Mouse (Mus musculus): ENCODE measurements around the gene Smpd4. TPM values are rescaled to one million over a fixed set of nuclear protein-coding genes. Genes with fewer than 3 reads are reported as not detected.
A peak's percentile ranks its signal among the peaks of the same experiment; 100 is the strongest.

The Smpd4 gene
- total and polyA plus RNA-seq, 2 experiments from 2014 or later: 23.8 to 67.4 TPM

DNA sequence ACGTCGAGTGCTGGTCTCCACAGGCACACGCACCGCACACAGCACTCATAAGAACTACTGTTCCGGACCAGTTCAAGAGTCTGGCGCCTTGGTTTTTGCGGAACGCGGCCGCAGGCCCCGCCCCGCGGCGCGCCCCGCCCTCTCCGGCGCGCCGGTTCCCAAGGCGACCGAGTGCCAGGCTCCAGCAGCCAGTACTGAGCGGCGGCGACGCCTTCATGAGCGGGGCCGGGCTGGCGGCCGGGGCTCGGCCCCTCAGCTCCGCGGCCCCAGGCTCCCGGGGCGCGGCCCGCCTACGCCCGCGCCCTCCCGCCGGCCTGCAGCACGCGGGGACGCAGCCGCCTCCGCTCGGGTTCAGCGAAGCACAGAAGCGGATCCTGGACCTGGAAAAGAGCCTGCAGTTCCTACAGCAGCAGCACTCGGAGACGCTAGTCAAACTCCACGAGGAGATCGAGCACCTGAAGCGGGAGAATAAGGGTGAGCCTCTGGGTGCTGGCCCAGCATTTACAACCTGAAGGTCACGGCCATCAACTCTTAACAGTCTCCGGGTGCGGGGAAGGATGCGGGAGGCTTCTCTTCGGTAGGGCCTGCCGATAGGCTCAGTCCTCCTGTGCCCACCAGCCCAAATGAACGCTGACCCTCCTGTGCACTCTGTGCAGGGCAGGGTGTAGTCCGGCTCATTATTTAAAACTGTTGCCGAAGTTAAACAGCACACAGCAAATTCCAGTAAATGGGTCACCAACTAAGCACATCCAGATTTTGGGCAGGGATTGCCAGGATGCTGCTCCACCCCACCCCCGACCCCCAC is 27.4 kb downstream of the Smpd4 start, which contains the start of gene Ccdc74a:
Gene Ccdc74a (plus strand): TSS at position 161 of the 805 bp plus-strand sequence.
- 1% methylated on average over 65 of the region's 65 CpGs for WGBS
- DNase-seq (ENCODE audit: low spot score): peak; percentile 91
- Histone ChIP-seq H3K27ac (peak within 1 kb of the TSS; percentile 66), H3K9me3 (ENCODE audit: low read length) (no peaks in the 10 kb centered on the region), H3K4me2 (ENCODE audit: low read depth, low read length) (peak within 1 kb of the TSS; percentile 85), H3K4me1 (ENCODE audit: insufficient read depth, low read length) (peaks cover 5% of the 10 kb centered on the region; the same call in 1 of the 2 replicates), H3K36me3 (ENCODE audit: insufficient read depth, low read length) (peaks cover 26% of the 10 kb centered on the region), H3K4me3 (ENCODE audit: low read length) (peak within 1 kb of the TSS; percentile 62), H3K27me3 (ENCODE audit: insufficient read depth, low read length) (no peaks in the 10 kb centered on the region), H3K9ac (replicated peaks; ENCODE audit: low read length) (peak within 1 kb of the TSS; percentile 59)
- no peak for TF ChIP-seq CTCF (IDR thresholded peaks at IDR 0.05; ENCODE audit: low read depth)
- peak; percentile 92 for ATAC-seq

GRCm38 (mm10) chr16:17647156-17647555 is 28.0 kb downstream of the Smpd4 start:
- ATAC-seq (no peak), DNase-seq (ENCODE audit: low spot score) (no peak)
- peak overlapping the region; percentile 85 for H3K4me2 ChIP-seq (ENCODE audit: low read depth, low read length)
- peak overlapping the region; percentile 59; the same call in 1 of the 2 replicates for H3K9ac ChIP-seq (replicated peaks; ENCODE audit: low read length)
- TF ChIP-seq CTCF (IDR thresholded peaks at IDR 0.05; ENCODE audit: low read depth): no peak
- H3K27me3 ChIP-seq (ENCODE audit: insufficient read depth, low read length): no peaks in the 10 kb centered on the region
- H3K9me3 ChIP-seq (ENCODE audit: low read length): no peaks in the 10 kb centered on the region
- peak overlapping the region; percentile 62 for H3K4me3 ChIP-seq (ENCODE audit: low read length)
- WGBS: 29% methylated on average over 1 of the region's 1 CpGs
- H3K27ac ChIP-seq: no peak overlapping the region; the same call in 1 of the 2 replicates
- H3K36me3 ChIP-seq (ENCODE audit: insufficient read depth, low read length): peaks cover 29% of the 10 kb centered on the region
- peaks cover 5% of the 10 kb centered on the region; the same call in 1 of the 2 replicates for H3K4me1 ChIP-seq (ENCODE audit: insufficient read depth, low read length)

DNA sequence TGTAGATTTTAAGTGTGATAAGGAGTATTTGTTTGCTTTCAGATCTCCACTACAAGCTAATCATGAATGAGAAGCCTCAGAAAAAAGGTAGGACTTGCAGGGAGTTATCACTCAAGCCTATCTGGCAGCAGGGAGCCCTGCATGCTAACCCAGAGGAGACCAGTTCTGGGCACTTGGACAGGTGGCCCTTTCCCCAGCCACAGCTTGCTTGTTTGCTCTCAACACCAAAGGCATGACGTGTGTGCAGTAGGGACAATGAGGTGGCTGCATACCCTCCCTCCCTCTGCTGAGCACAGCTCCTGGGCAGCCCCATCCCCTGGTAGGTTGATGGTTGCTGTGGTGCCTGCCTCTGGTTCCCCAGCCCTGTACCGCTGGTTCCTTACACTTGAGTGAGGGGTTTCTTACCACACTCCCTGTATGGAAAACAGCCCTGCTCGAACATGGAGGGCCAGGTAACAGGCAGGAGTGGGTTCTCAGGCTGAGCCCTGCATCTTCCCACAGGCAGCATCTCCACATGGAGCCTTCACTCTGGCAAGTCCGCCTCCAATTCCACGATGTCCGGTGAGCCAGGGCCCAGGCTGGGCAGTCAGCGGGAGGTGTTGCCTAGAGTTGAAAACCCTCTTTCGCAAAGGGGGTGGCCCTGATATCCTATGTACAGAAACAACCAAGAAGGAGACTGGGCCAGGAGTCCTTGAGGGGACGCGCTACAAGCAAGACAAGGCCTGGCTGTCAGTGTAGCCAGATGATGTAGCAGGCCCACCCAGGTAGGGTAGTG is 28.6 kb downstream of the Smpd4 start:
- no peak for TF ChIP-seq CTCF (IDR thresholded peaks at IDR 0.05; ENCODE audit: low read depth)
- Histone ChIP-seq H3K4me2 (ENCODE audit: low read depth, low read length) (peak overlapping the region; percentile 85), H3K27ac (no peak overlapping the region; the same call in 1 of the 2 replicates), H3K9ac (replicated peaks; ENCODE audit: low read length) (no peak overlapping the region), H3K9me3 (ENCODE audit: low read length) (no peaks in the 10 kb centered on the region), H3K4me1 (ENCODE audit: insufficient read depth, low read length) (peaks cover 5% of the 10 kb centered on the region; the same call in 1 of the 2 replicates), H3K36me3 (ENCODE audit: insufficient read depth, low read length) (peaks cover 28% of the 10 kb centered on the region), H3K27me3 (ENCODE audit: insufficient read depth, low read length) (no peaks in the 10 kb centered on the region), H3K4me3 (ENCODE audit: low read length) (no peak overlapping the region)
- DNase-seq (ENCODE audit: low spot score) (no peak), ATAC-seq (no peak)
- WGBS: 80% methylated on average over 10 of the region's 10 CpGs

- Histone ChIP-seq H3K27me3 (ENCODE audit: insufficient read depth, low read length) (no peaks in the 10 kb centered on the region), H3K4me2 (ENCODE audit: low read depth, low read length) (no peak overlapping the region), H3K9ac (replicated peaks; ENCODE audit: low read length) (no peak overlapping the region), H3K27ac (peak overlapping the region; percentile 15; the same call in 1 of the 2 replicates), H3K4me1 (ENCODE audit: insufficient read depth, low read length) (peaks cover 5% of the 10 kb centered on the region; the same call in 1 of the 2 replicates), H3K4me3 (ENCODE audit: low read length) (no peak overlapping the region), H3K36me3 (ENCODE audit: insufficient read depth, low read length) (peaks cover 40% of the 10 kb centered on the region), H3K9me3 (ENCODE audit: low read length) (no peaks in the 10 kb centered on the region)
- TF ChIP-seq CTCF (IDR thresholded peaks at IDR 0.05; ENCODE audit: low read depth): no peak
- ATAC-seq: no peak
- no peak for DNase-seq (ENCODE audit: low spot score)
- WGBS: 87% methylated on average over 16 of the region's 16 CpGs
Measured at GRCm38 (mm10) chr16:17649925-17650605, 30.9 kb downstream of the Smpd4 start.

GRCm38 (mm10) chr16:17650711-17651110 is 31.6 kb downstream of the Smpd4 start:
- no peak for TF ChIP-seq CTCF (IDR thresholded peaks at IDR 0.05; ENCODE audit: low read depth)
- H3K36me3 ChIP-seq (ENCODE audit: insufficient read depth, low read length): peaks cover 45% of the 10 kb centered on the region

GRCm38 (mm10) chr16:17652607-17653006 is 33.5 kb downstream of the Smpd4 start:
- DNase-seq (ENCODE audit: low spot score) (no peak), ATAC-seq (no peak)
- H3K4me1 ChIP-seq (ENCODE audit: insufficient read depth, low read length): no peaks in the 10 kb centered on the region
- H3K27me3 ChIP-seq (ENCODE audit: insufficient read depth, low read length): no peaks in the 10 kb centered on the region
- H3K27ac ChIP-seq: no peak overlapping the region
- no peaks in the 10 kb centered on the region for H3K9me3 ChIP-seq (ENCODE audit: low read length)
- no peak for TF ChIP-seq CTCF (IDR thresholded peaks at IDR 0.05; ENCODE audit: low read depth)
- H3K9ac ChIP-seq (replicated peaks; ENCODE audit: low read length): no peak overlapping the region
- no peak overlapping the region for H3K4me3 ChIP-seq (ENCODE audit: low read length)
- H3K36me3 ChIP-seq (ENCODE audit: insufficient read depth, low read length): peaks cover 52% of the 10 kb centered on the region
- WGBS: 86% methylated on average over 4 of the region's 4 CpGs
- no peak overlapping the region for H3K4me2 ChIP-seq (ENCODE audit: low read depth, low read length)

More at GRCm38 (mm10) chr16:17650711-17651110, 31.6 kb downstream of the Smpd4 start:
- 79% methylated on average over 1 of the region's 1 CpGs for WGBS
- Histone ChIP-seq H3K9me3 (ENCODE audit: low read length) (no peaks in the 10 kb centered on the region), H3K9ac (replicated peaks; ENCODE audit: low read length) (no peak overlapping the region), H3K27ac (no peak overlapping the region), H3K4me1 (ENCODE audit: insufficient read depth, low read length) (peaks cover 5% of the 10 kb centered on the region; the same call in 1 of the 2 replicates), H3K27me3 (ENCODE audit: insufficient read depth, low read length) (no peaks in the 10 kb centered on the region), H3K4me3 (ENCODE audit: low read length) (no peak overlapping the region), H3K4me2 (ENCODE audit: low read depth, low read length) (no peak overlapping the region)
- ATAC-seq: no peak
- peak; percentile 15 for DNase-seq (ENCODE audit: low spot score)

Data from hindbrain, postnatal 0 days (tissue).